Mouse (Mus musculus): ENCODE data around the gene Suclg2. TPM values are rescaled to one million over a fixed set of nuclear protein-coding genes. Genes with fewer than 3 reads are reported as not detected.
A peak's percentile ranks its signal among the peaks of the same experiment; 100 is the strongest.

Gene Suclg2
- total RNA-seq, 1 experiment, result 42.9 TPM

GRCm38 (mm10) chr6:95712081-95712480 lies 6.5 kb downstream of the Suclg2 start:
- Histone ChIP-seq H3K27ac (ENCODE audit: insufficient read depth, low read depth, low read length, poor library complexity, severe bottlenecking) (no peak overlapping the region), H3K4me1 (ENCODE audit: control insufficient read depth in 2 of 2, insufficient read depth in 2 of 2, low read length in 2 of 2, poor library complexity in 1 of 2) (peaks cover 3 to 20% of the 10 kb centered on the region in 2 experiments; a peak in 2 of 4 replicates), H3K36me3 (ENCODE audit: control insufficient read depth, insufficient read depth, low read length, poor library complexity, severe bottlenecking) (no peaks in the 10 kb centered on the region), H3K9me3 (ENCODE audit: control insufficient read depth, insufficient read depth, low read depth, low read length) (no peaks in the 10 kb centered on the region), H3K9ac (ENCODE audit: insufficient read depth, low read depth, low read length, poor library complexity, severe bottlenecking) (no peak overlapping the region), H3K4me3 (ENCODE audit: insufficient read depth in 1 of 2, low read depth in 1 of 2, low read length in 2 of 2, poor library complexity in 1 of 2, severe bottlenecking in 1 of 2) (no peak overlapping the region)
- in situ Hi-C loops (cut with MboI; ENCODE audit: low sequenced_read_pairs in 2 of 2, unreplicated experiment in 2 of 2), result no loop called here
- DNase-seq (ENCODE audit: low read depth, low spot score), result no peak
- TF ChIP-seq ZNF384 (IDR thresholded peaks at IDR 0.05; ENCODE audit: low read depth, low read length) (no peak), MAFK (IDR thresholded peaks at IDR 0.05; ENCODE audit: insufficient read depth, low read depth, low read length) (no peak), CHD2 (IDR thresholded peaks at IDR 0.05; ENCODE audit: low read depth, low read length) (no peak), HCFC1 (IDR thresholded peaks at IDR 0.05; ENCODE audit: borderline replicate concordance, insufficient read depth, low read length) (no peak), ZC3H11A (IDR thresholded peaks at IDR 0.05; ENCODE audit: borderline replicate concordance, low read depth, low read length) (no peak)

GRCm38 (mm10) chr6:95711671-95712070 lies 6.9 kb downstream of the Suclg2 start:
- TF ChIP-seq HCFC1 (IDR thresholded peaks at IDR 0.05; ENCODE audit: borderline replicate concordance, insufficient read depth, low read length) (no peak), ZNF384 (IDR thresholded peaks at IDR 0.05; ENCODE audit: low read depth, low read length) (no peak), CHD2 (IDR thresholded peaks at IDR 0.05; ENCODE audit: low read depth, low read length) (no peak), MAFK (IDR thresholded peaks at IDR 0.05; ENCODE audit: insufficient read depth, low read depth, low read length) (no peak)
- DNase-seq (ENCODE audit: low read depth, low spot score), result no peak
- H3K9me3 ChIP-seq (ENCODE audit: control insufficient read depth, insufficient read depth, low read depth, low read length), result no peaks in the 10 kb centered on the region
- peaks cover 3 to 20% of the 10 kb centered on the region in 2 experiments; a peak in 2 of 4 replicates for H3K4me1 ChIP-seq (ENCODE audit: control insufficient read depth in 2 of 2, insufficient read depth in 2 of 2, low read length in 2 of 2, poor library complexity in 1 of 2)
- in situ Hi-C loops (cut with MboI; ENCODE audit: low sequenced_read_pairs in 2 of 2, unreplicated experiment in 2 of 2), result no loop called here
- no peak overlapping the region for H3K9ac ChIP-seq (ENCODE audit: insufficient read depth, low read depth, low read length, poor library complexity, severe bottlenecking)
- no peak overlapping the region for H3K4me3 ChIP-seq (ENCODE audit: insufficient read depth in 1 of 2, low read depth in 1 of 2, low read length in 2 of 2, poor library complexity in 1 of 2, severe bottlenecking in 1 of 2)
- H3K36me3 ChIP-seq (ENCODE audit: control insufficient read depth, insufficient read depth, low read length, poor library complexity, severe bottlenecking), result no peaks in the 10 kb centered on the region
- no peak overlapping the region for H3K27ac ChIP-seq (ENCODE audit: insufficient read depth, low read depth, low read length, poor library complexity, severe bottlenecking)

DNA sequence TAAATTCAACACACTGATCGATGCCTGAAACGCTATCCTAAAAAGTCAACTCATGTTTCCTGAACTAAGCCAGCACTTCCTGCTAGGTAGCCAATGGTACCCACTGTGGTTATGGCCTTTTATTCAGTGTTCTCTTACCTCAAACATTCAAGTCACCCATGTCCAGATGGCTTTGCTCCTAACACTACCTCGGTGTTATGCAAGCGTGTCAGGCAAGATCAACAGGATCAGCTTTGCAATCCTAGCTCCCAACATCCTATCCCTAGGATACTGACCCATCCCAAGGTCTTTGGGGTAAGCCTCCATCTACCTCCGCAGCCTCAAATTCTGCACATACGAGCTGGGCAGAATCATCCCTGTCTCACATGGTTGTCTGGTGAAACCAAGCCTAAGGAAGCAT lies 7.7 kb downstream of the Suclg2 start:
- no peak overlapping the region for H3K9ac ChIP-seq (ENCODE audit: insufficient read depth, low read depth, low read length, poor library complexity, severe bottlenecking)
- no peaks in the 10 kb centered on the region for H3K36me3 ChIP-seq (ENCODE audit: control insufficient read depth, insufficient read depth, low read length, poor library complexity, severe bottlenecking)
- in situ Hi-C loops (cut with MboI; ENCODE audit: low sequenced_read_pairs in 2 of 2, unreplicated experiment in 2 of 2), result no loop called here
- no peak for DNase-seq (ENCODE audit: low read depth, low spot score)
- H3K4me1 ChIP-seq (ENCODE audit: control insufficient read depth in 2 of 2, insufficient read depth in 2 of 2, low read length in 2 of 2, poor library complexity in 1 of 2), result peaks cover 3 to 20% of the 10 kb centered on the region in 2 experiments; a peak in 2 of 4 replicates
- no peak for TF ChIP-seq CHD2 (IDR thresholded peaks at IDR 0.05; ENCODE audit: low read depth, low read length)
- TF ChIP-seq ZNF384 (IDR thresholded peaks at IDR 0.05; ENCODE audit: low read depth, low read length), result no peak
- no peak for TF ChIP-seq ZC3H11A (IDR thresholded peaks at IDR 0.05; ENCODE audit: borderline replicate concordance, low read depth, low read length)
- no peak for TF ChIP-seq MAFK (IDR thresholded peaks at IDR 0.05; ENCODE audit: insufficient read depth, low read depth, low read length)
- TF ChIP-seq HCFC1 (IDR thresholded peaks at IDR 0.05; ENCODE audit: borderline replicate concordance, insufficient read depth, low read length), result no peak
- H3K9me3 ChIP-seq (ENCODE audit: control insufficient read depth, insufficient read depth, low read depth, low read length), result no peaks in the 10 kb centered on the region
- H3K27ac ChIP-seq (ENCODE audit: insufficient read depth, low read depth, low read length, poor library complexity, severe bottlenecking), result no peak overlapping the region
- no peak overlapping the region for H3K4me3 ChIP-seq (ENCODE audit: insufficient read depth in 1 of 2, low read depth in 1 of 2, low read length in 2 of 2, poor library complexity in 1 of 2, severe bottlenecking in 1 of 2)

GRCm38 (mm10) chr6:95709531-95709930 lies 9.1 kb downstream of the Suclg2 start:
- Histone ChIP-seq H3K4me1 (ENCODE audit: control insufficient read depth in 2 of 2, insufficient read depth in 2 of 2, low read length in 2 of 2, poor library complexity in 1 of 2) (peaks cover 5 to 22% of the 10 kb centered on the region in 2 experiments; a peak in 2 of 4 replicates), H3K36me3 (ENCODE audit: control insufficient read depth, insufficient read depth, low read length, poor library complexity, severe bottlenecking) (no peaks in the 10 kb centered on the region), H3K9me3 (ENCODE audit: control insufficient read depth, insufficient read depth, low read depth, low read length) (no peaks in the 10 kb centered on the region), H3K4me3 (ENCODE audit: insufficient read depth in 1 of 2, low read depth in 1 of 2, low read length in 2 of 2, poor library complexity in 1 of 2, severe bottlenecking in 1 of 2) (no peak overlapping the region), H3K27ac (ENCODE audit: insufficient read depth, low read depth, low read length, poor library complexity, severe bottlenecking) (peak overlapping the region; percentile 28; the same call in 1 of the 2 replicates), H3K9ac (ENCODE audit: insufficient read depth, low read depth, low read length, poor library complexity, severe bottlenecking) (no peak overlapping the region)
- no peak for DNase-seq (ENCODE audit: low read depth, low spot score)
- in situ Hi-C loops (cut with MboI; ENCODE audit: low sequenced_read_pairs in 2 of 2, unreplicated experiment in 2 of 2), result no loop called here
- TF ChIP-seq MAFK (IDR thresholded peaks at IDR 0.05; ENCODE audit: insufficient read depth, low read depth, low read length), result no peak
- TF ChIP-seq CHD2 (IDR thresholded peaks at IDR 0.05; ENCODE audit: low read depth, low read length), result no peak
- no peak for TF ChIP-seq ZC3H11A (IDR thresholded peaks at IDR 0.05; ENCODE audit: borderline replicate concordance, low read depth, low read length)
- no peak for TF ChIP-seq ZNF384 (IDR thresholded peaks at IDR 0.05; ENCODE audit: low read depth, low read length)
- TF ChIP-seq HCFC1 (IDR thresholded peaks at IDR 0.05; ENCODE audit: borderline replicate concordance, insufficient read depth, low read length), result no peak

DNA sequence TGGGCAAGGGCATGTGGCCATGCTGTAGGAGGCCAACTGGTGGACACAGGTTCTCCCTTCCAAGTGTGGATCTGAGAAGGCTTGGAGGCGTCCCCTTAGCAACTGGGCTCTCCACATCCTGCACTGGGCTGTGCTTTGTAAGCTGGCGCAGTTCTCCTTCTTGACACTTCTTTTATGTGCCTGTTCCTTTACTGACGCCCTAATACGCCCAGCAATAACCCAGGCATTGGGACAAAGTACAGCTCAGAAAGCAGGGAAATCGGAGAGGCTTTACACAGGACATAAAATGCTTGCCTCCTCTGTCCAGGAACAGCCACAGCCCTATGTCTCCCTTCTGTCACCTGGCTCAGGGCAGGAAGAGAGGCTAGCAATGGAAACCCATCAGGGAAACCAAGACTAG lies 9.5 kb downstream of the Suclg2 start:
- in situ Hi-C loops (cut with MboI; ENCODE audit: low sequenced_read_pairs in 2 of 2, unreplicated experiment in 2 of 2), result no loop called here
- H3K4me1 ChIP-seq (ENCODE audit: control insufficient read depth in 2 of 2, insufficient read depth in 2 of 2, low read length in 2 of 2, poor library complexity in 1 of 2), result peaks cover 5 to 23% of the 10 kb centered on the region in 2 experiments; a peak in 2 of 4 replicates
- peak overlapping the region; percentile 28; the same call in 1 of the 2 replicates for H3K27ac ChIP-seq (ENCODE audit: insufficient read depth, low read depth, low read length, poor library complexity, severe bottlenecking)
- H3K4me3 ChIP-seq (ENCODE audit: insufficient read depth in 1 of 2, low read depth in 1 of 2, low read length in 2 of 2, poor library complexity in 1 of 2, severe bottlenecking in 1 of 2), result no peak overlapping the region
- no peak overlapping the region for H3K9ac ChIP-seq (ENCODE audit: insufficient read depth, low read depth, low read length, poor library complexity, severe bottlenecking)
- DNase-seq (ENCODE audit: low read depth, low spot score), result no peak
- no peaks in the 10 kb centered on the region for H3K36me3 ChIP-seq (ENCODE audit: control insufficient read depth, insufficient read depth, low read length, poor library complexity, severe bottlenecking)
- H3K9me3 ChIP-seq (ENCODE audit: control insufficient read depth, insufficient read depth, low read depth, low read length), result no peaks in the 10 kb centered on the region
- no peak for TF ChIP-seq MAFK (IDR thresholded peaks at IDR 0.05; ENCODE audit: insufficient read depth, low read depth, low read length)
- no peak for TF ChIP-seq ZNF384 (IDR thresholded peaks at IDR 0.05; ENCODE audit: low read depth, low read length)
- no peak for TF ChIP-seq CHD2 (IDR thresholded peaks at IDR 0.05; ENCODE audit: low read depth, low read length)
- no peak for TF ChIP-seq HCFC1 (IDR thresholded peaks at IDR 0.05; ENCODE audit: borderline replicate concordance, insufficient read depth, low read length)
- no peak for TF ChIP-seq ZC3H11A (IDR thresholded peaks at IDR 0.05; ENCODE audit: borderline replicate concordance, low read depth, low read length)

Measured in ES-E14 (cell line).